Mouse (Mus musculus) adipocyte (in vitro differentiated cells): Measurements from ENCODE around the gene Gm21852.
"Not testable (repeated sequence)": the region's sequence is repeated elsewhere in the genome, so short reads cannot be mapped to it uniquely, and the experiment has no call there.

Experiments used
- DNase-seq: peaks from one replicate; pipeline ENCODE4 v3.0.0-alpha.2; 2016; ENCODE audit warnings: low spot score

Gm21852 gene

GRCm38 (mm10) chrY:40651896-40652295, at the start of gene Gm21852:
Gene Gm21852 (minus strand): TSS chrY:40651996.
- not testable (repeated sequence) for DNase-seq
